Mouse (Mus musculus) liver, embryonic 14.5 days (tissue): ENCODE results near the gene Cdh5. TPM values are rescaled to one million over a fixed set of nuclear protein-coding genes. Genes with fewer than 3 reads are reported as not detected.
"Not testable (repeated sequence)": the region's sequence is repeated elsewhere in the genome, so short reads cannot be mapped to it uniquely, and the experiment has no call there.

Experiments
- ATAC-seq: fragments of 200-750 bp; cut with Nextera tagmentation; 2 replicates; pipeline ENCODE4 v1.8.0; 2017; ENCODE audit warnings: moderate number of reproducible peaks, mild to moderate bottlenecking, moderate library complexity; ENCODE audit not compliant: insufficient read depth
- DNase-seq, 3 experiments: peaks; one replicate each; pipeline ENCODE4 v3.0.0-alpha.2; 2012 to 2013; ENCODE audit warnings: low read depth in 3 of 3, low spot score in 3 of 3
- H3K27ac ChIP-seq: fragments of 300-500 bp; sonication (generic); 2 replicates; pipeline ENCODE4 v1.5.1; 2014; ENCODE audit warnings: moderate library complexity, mild to moderate bottlenecking, control low read depth, inconsistent platforms
- H3K27me3 ChIP-seq: fragments of 300-500 bp; sonication (generic); 2 replicates; pipeline ENCODE4 v1.6.1; 2014; ENCODE audit warnings: mild to moderate bottlenecking, low read length, moderate library complexity; ENCODE audit not compliant: control insufficient read depth, insufficient read depth
- H3K36me3 ChIP-seq: fragments of 300-500 bp; sonication (generic); replicated peaks from 2 replicates; pipeline ENCODE4 v1.6.1; 2014; ENCODE audit warnings: low read depth; ENCODE audit not compliant: control insufficient read depth, insufficient read depth
- H3K4me1 ChIP-seq, 2 experiments: fragments of 200-500 bp in 1 of 2; fragments of 300-500 bp in 1 of 2; sonication (generic) in 1 of 2; replicated peaks; 2 replicates each; pipeline ENCODE4 v1.6.1; 2012 to 2014; ENCODE audit warnings: antibody characterized with exemption in 1 of 2, inconsistent platforms in 1 of 2, low read length in 1 of 2; ENCODE audit not compliant: control insufficient read depth in 2 of 2, insufficient read depth in 2 of 2
- H3K4me2 ChIP-seq: fragments of 300-500 bp; sonication (generic); 2 replicates; pipeline ENCODE4 v1.6.1; 2014; ENCODE audit warnings: low read depth, mild to moderate bottlenecking, control low read depth, moderate library complexity
- H3K4me3 ChIP-seq, 2 experiments: fragments of 200-500 bp in 1 of 2; fragments of 300-500 bp in 1 of 2; sonication (generic) in 1 of 2; 2 replicates each; pipeline ENCODE4 v1.5.1; 2012 to 2014; ENCODE audit warnings: low read depth in 2 of 2, low read length in 2 of 2, mild to moderate bottlenecking in 2 of 2, control low read depth in 1 of 2, inconsistent platforms in 1 of 2, moderate library complexity in 1 of 2; ENCODE audit not compliant: insufficient read depth in 1 of 2
- H3K9ac ChIP-seq: fragments of 300-500 bp; sonication (generic); replicated peaks from 2 replicates; pipeline ENCODE4 v1.6.1; 2014; ENCODE audit warnings: mild to moderate bottlenecking, control low read depth, moderate library complexity
- H3K9me3 ChIP-seq: fragments of 300-500 bp; sonication (generic); 2 replicates; pipeline ENCODE4 v1.6.1; 2016; ENCODE audit warnings: low read length, mixed read lengths; ENCODE audit not compliant: control insufficient read depth
- CTCF ChIP-seq: IDR thresholded peaks from 2 replicates; pipeline ENCODE4 v1.5.1; 2016; ENCODE audit warnings: antibody characterized with exemption, low read depth, control low read depth
- EP300 ChIP-seq: IDR thresholded peaks from 2 replicates; pipeline ENCODE4 v1.6.1; 2016; ENCODE audit warnings: antibody characterized with exemption, low read depth
- WGBS: fragments of 180-500 bp; shearing (Covaris S2); extraction: QIAGEN DNeasy Blood & Tissue Kit; methylation state at CpG from one replicate; pipeline ENCODE4 v1.1.7; 2014; ENCODE audit not compliant: insufficient replicate concordance; 5-methylcytosine and 5-hydroxymethylcytosine counted together
- polyA plus RNA-seq, 2 experiments: library from polyadenylated mRNA; depleted of rRNA in 1 of 2; stranded (reverse) in 1 of 2; unstranded in 1 of 2; fragments of >200 nt; fragmentation: Nextera tagmentation in 1 of 2; extraction: Ambion mirVana in 1 of 2; gene quantifications; 2 replicates each; pipeline versions ENCODE4 v1.2.1 to v1.2.3; 2012 to 2014

Gene Cdh5
- polyA plus RNA-seq, 2 experiments: 7.3 to 11.3 TPM

DNA sequence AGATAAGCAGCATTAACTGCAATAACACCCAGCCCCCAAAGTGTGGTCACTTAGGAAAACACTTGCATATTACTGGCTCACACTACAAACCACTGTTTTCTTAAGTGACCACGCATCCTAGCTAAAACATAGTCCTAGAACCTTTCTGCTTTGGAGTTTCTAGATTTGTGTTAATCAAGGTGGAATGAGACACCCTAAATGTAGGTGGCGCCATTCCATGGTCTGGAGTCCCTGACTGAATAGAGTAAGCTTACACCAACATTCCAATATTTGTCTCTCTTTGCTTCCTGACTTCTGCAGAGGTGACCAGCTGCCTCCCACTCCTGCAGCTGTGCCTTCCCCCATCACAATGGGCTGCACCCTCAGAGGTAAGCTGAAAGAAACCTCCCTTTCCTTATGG, 14.8 kb upstream of the Cdh5 start:
- H3K27me3 ChIP-seq: no peaks in the 10 kb centered on the region
- no peaks in the 10 kb centered on the region for H3K4me1 ChIP-seq
- DNase-seq: no peak
- no peaks in the 10 kb centered on the region for H3K9me3 ChIP-seq
- H3K9ac ChIP-seq: no peak overlapping the region
- H3K36me3 ChIP-seq: no peaks in the 10 kb centered on the region
- no peak overlapping the region for H3K4me2 ChIP-seq
- no peak for ATAC-seq
- no peak overlapping the region for H3K27ac ChIP-seq
- 46% methylated on average over 2 of the region's 2 CpGs for WGBS
- TF ChIP-seq EP300 (no peak), CTCF (no peak)
- H3K4me3 ChIP-seq: no peak overlapping the region

DNA sequence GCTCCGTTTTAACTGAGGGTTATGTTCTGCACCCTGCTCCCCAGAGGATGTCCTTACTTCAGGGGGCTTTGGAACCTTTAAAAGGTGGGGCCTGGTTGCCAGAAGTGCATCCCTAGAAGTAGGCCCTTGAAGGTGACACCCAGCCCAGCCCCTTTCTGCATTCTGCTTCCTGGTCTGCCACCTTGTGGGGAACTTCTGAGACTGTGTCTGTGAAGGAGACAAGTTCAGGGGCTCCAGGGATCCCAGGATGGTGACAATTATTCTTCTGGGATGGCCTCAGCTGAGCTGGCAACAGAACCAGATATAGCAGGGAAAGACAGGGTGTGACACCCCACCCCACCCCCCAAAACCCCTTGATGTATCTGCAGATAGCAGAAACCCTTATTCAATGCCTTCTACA, 14.3 kb upstream of the Cdh5 start:
- no peaks in the 10 kb centered on the region for H3K9me3 ChIP-seq
- no peaks in the 10 kb centered on the region for H3K4me1 ChIP-seq
- H3K4me2 ChIP-seq: no peak overlapping the region
- no peaks in the 10 kb centered on the region for H3K36me3 ChIP-seq
- H3K27ac ChIP-seq: no peak overlapping the region
- no peaks in the 10 kb centered on the region for H3K27me3 ChIP-seq
- H3K4me3 ChIP-seq: no peak overlapping the region
- ATAC-seq (no peak), DNase-seq (no peak)
- TF ChIP-seq CTCF (no peak), EP300 (no peak)
- WGBS: 26% methylated on average over 1 of the region's 1 CpGs
- H3K9ac ChIP-seq: no peak overlapping the region

DNA sequence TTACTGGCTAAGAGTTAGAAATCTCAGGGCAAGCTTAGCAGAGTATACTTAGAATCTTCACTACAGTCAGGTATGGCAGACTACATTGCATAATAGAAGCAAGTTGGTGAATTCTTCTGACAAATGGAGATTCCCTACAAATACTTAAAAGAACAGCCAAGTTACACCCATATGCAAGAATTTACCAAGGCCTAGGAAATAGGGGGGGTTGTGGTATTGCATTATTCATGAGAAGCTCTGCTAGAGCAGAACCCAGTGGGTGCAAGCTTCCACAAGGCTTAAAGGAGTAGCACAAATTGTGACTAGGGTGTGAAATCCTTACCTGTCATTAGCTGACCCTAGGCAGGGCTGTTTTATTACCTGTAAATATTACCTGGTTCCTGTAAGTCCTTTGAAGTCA, 13.5 kb upstream of the Cdh5 start:
- H3K4me2 ChIP-seq, DNase-seq, H3K36me3 ChIP-seq, H3K27me3 ChIP-seq, H3K4me1 ChIP-seq, H3K9me3 ChIP-seq, ATAC-seq, H3K9ac ChIP-seq, H3K27ac ChIP-seq, H3K4me3 ChIP-seq: not testable (repeated sequence)

DNA sequence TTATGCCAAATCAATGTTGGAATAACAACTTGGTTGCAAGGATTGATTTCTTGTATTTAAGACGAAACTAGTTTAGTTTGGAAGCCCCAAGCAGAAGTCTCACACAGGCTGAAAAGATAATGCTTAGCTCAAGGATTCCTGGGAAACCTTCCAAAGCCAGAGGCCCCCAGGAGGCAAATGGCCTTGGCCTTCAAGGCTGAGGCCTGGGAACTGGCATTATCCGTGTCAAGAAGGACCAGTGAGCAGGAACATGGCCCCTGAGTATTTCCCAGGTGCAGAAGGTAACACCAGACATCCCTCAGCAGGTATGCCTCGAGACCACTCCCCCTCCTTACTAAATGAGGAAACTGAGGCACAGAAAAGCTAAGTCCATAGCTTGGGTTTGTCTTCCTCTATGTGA, 12.5 kb upstream of the Cdh5 start:
- no peaks in the 10 kb centered on the region for H3K9me3 ChIP-seq
- DNase-seq (no peak), ATAC-seq (no peak)
- no peaks in the 10 kb centered on the region for H3K27me3 ChIP-seq
- 45% methylated on average over 3 of the region's 3 CpGs for WGBS
- no peak overlapping the region for H3K4me2 ChIP-seq
- H3K9ac ChIP-seq: no peak overlapping the region
- TF ChIP-seq CTCF (no peak), EP300 (no peak)
- no peak overlapping the region for H3K27ac ChIP-seq
- no peak overlapping the region for H3K4me3 ChIP-seq
- H3K36me3 ChIP-seq: no peaks in the 10 kb centered on the region
- H3K4me1 ChIP-seq: no peaks in the 10 kb centered on the region; a peak in 1 of 4 replicates

DNA sequence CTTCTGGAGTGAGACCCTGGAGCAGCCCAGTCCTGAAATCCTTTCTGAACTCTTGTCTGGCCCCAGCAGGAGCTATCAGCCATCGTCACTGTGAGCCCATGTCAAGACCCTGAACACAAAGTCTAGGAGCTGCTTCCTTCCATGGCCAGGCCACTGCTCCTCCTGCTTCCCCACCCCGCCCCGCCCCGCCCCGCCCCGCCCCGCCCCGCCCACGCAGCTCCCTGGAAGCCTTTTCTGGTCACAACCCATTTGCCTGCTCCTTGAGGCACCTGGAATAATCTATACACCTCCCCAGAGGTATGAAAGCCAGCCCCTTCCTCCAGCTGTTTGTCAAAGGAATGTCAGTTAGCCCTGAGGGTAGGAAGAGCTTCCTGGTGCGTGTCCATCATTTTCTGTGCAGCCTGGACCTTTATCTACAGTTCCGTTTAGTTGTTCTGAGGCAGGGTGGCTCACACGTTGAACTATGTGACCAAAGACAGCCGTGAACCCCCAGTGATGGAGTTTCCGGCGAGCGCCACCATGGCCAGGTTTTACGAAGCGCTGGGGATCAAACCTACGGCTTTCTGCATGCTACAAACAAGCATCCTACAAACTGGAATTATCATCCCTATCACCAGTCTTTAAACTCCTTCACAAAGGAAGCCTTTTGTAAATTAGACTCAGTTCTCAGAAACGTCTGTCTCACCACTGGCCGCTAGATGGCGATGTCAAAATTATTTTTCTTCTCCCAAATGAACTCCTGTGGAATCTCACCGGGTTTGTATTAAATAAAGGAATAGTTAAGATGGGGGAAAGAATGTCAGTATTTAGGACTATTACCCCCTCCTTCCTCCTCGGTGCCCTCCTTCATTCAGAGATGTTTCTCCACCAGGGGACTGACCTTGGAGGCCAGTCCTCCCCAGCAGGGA, 10.2 kb upstream of the Cdh5 start:
- DNase-seq, H3K4me3 ChIP-seq, H3K9me3 ChIP-seq, H3K27me3 ChIP-seq, H3K36me3 ChIP-seq, ATAC-seq, H3K4me1 ChIP-seq, H3K27ac ChIP-seq, H3K9ac ChIP-seq: not testable (repeated sequence)
- 3% methylated on average over 24 of the region's 24 CpGs for WGBS
- TF ChIP-seq CTCF: peak; percentile 25
- H3K4me2 ChIP-seq: peak overlapping the region; percentile 37
